Mouse (Mus musculus): Measurements from ENCODE around the gene Gm44502. TPM values are rescaled to one million over a fixed set of nuclear protein-coding genes. Genes with fewer than 3 reads are reported as not detected.

The Gm44502 gene
- polyA plus RNA-seq, 1 experiment from 2014 or later, result not detected

Other genes with a start within 250 kb of the Gm44502 start
- 144 and 155 TPM in 2 replicates for gene Plxnb2, start 248.9 kb downstream of the Gm44502 start, polyA plus RNA-seq (2016; fragmentation: Nextera tagmentation; extraction: Ambion mirVana)
- 26.4 and 27.7 TPM in 2 replicates for gene Dennd6b, start 233.2 kb downstream of the Gm44502 start, polyA plus RNA-seq (2016; fragmentation: Nextera tagmentation; extraction: Ambion mirVana)
- 24.2 and 28.8 TPM in 2 replicates for gene Ppp6r2, start 218.1 kb downstream of the Gm44502 start, polyA plus RNA-seq (2016; fragmentation: Nextera tagmentation; extraction: Ambion mirVana)
- gene Sbf1, start 114.4 kb downstream of the Gm44502 start, polyA plus RNA-seq (2016; fragmentation: Nextera tagmentation; extraction: Ambion mirVana), result 80.7 and 84.9 TPM in 2 replicates
- 0.17 and 0.23 TPM in 2 replicates for gene Adm2, start 107.0 kb downstream of the Gm44502 start, polyA plus RNA-seq (2016; fragmentation: Nextera tagmentation; extraction: Ambion mirVana)
- gene Miox, start 95.3 kb downstream of the Gm44502 start, polyA plus RNA-seq (2016; fragmentation: Nextera tagmentation; extraction: Ambion mirVana), result not detected in 2 replicates
- gene Lmf2, start 74.0 kb downstream of the Gm44502 start, polyA plus RNA-seq (2016; fragmentation: Nextera tagmentation; extraction: Ambion mirVana), result 48.6 and 50.0 TPM in 2 replicates
- gene Ncaph2, start 74.0 kb downstream of the Gm44502 start, polyA plus RNA-seq (2016; fragmentation: Nextera tagmentation; extraction: Ambion mirVana), result 202 and 208 TPM in 2 replicates
- gene Sco2, start 55.9 kb downstream of the Gm44502 start, polyA plus RNA-seq (2016; fragmentation: Nextera tagmentation; extraction: Ambion mirVana), result 6.6 and 7.2 TPM in 2 replicates
- 1.2 and 1.4 TPM in 2 replicates for gene Tymp, start 52.7 kb downstream of the Gm44502 start, polyA plus RNA-seq (2016; fragmentation: Nextera tagmentation; extraction: Ambion mirVana)
- gene Odf3b, start 50.4 kb downstream of the Gm44502 start, polyA plus RNA-seq (2016; fragmentation: Nextera tagmentation; extraction: Ambion mirVana), result 0.38 and 0.46 TPM in 2 replicates
- gene Klhdc7b, start 44.8 kb downstream of the Gm44502 start, polyA plus RNA-seq (2016; fragmentation: Nextera tagmentation; extraction: Ambion mirVana), result 0.04 TPM in 1 of 2 replicates, not detected in the other
- not detected in 2 replicates for gene Syce3, start 19.2 kb downstream of the Gm44502 start, polyA plus RNA-seq (2016; fragmentation: Nextera tagmentation; extraction: Ambion mirVana)
- gene Cpt1b, start 3.8 kb downstream of the Gm44502 start, polyA plus RNA-seq (2016; fragmentation: Nextera tagmentation; extraction: Ambion mirVana), result 0.67 and 0.80 TPM in 2 replicates
- 3.9 and 4.3 TPM in 2 replicates for gene C730034F03Rik, start 107 bp downstream of the Gm44502 start, polyA plus RNA-seq (2016; fragmentation: Nextera tagmentation; extraction: Ambion mirVana)
- gene Chkb, start 212 bp upstream of the Gm44502 start, polyA plus RNA-seq (2016; fragmentation: Nextera tagmentation; extraction: Ambion mirVana), result 44.0 and 45.1 TPM in 2 replicates
- 21.2 and 22.4 TPM in 2 replicates for gene Mapk8ip2, start 24.2 kb upstream of the Gm44502 start, polyA plus RNA-seq (2016; fragmentation: Nextera tagmentation; extraction: Ambion mirVana)
- 10.7 and 11.4 TPM in 2 replicates for gene Arsa, start 47.7 kb upstream of the Gm44502 start, polyA plus RNA-seq (2016; fragmentation: Nextera tagmentation; extraction: Ambion mirVana)
- gene Shank3, start 69.9 kb upstream of the Gm44502 start, polyA plus RNA-seq (2016; fragmentation: Nextera tagmentation; extraction: Ambion mirVana), result 2.2 and 3.0 TPM in 2 replicates
- 0.27 TPM in 1 of 2 replicates, not detected in the other for gene Acr, start 138.6 kb upstream of the Gm44502 start, polyA plus RNA-seq (2016; fragmentation: Nextera tagmentation; extraction: Ambion mirVana)
- gene Rabl2, start 162.2 kb upstream of the Gm44502 start, polyA plus RNA-seq (2016; fragmentation: Nextera tagmentation; extraction: Ambion mirVana), result 73.0 and 78.6 TPM in 2 replicates

All from forebrain, embryonic 10.5 days (tissue).